Comparison of ENCODE assay signal across 22 mouse cellular contexts in the genomic region with DNA sequence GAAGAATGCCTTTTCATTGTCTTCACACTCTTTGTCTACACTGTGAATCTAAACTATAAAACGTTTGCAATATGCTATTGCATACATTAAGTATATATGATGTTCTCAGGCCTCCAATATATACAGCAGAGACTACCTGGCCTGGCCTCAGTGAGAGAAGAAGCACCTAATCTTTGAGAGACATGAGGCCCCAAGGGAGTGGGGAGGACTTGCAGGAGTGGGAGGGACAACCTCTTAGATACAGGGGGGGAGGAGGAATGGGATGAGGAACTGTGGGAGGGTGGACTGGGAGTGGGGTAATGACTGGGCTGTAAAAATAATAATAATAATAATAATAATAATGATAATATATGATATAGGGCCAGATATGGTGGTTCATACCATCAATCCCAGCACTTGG. TPM values are rescaled to one million over a fixed set of nuclear protein-coding genes. Genes with fewer than 3 reads are reported as not detected.
A peak's percentile ranks its signal among the peaks of the same experiment; 100 is the strongest.
DNase-seq lines count a peak whose midpoint lies in the region; ATAC-seq and TF ChIP-seq lines count a peak whose summit lies in the region.
"Had no signal": no experiment of that assay in that cellular context is flagged by ENCODE, and none has a peak within 500 bp of the region (broad histone marks: within the 10 kb centered on the region; RNA-seq: fewer than 3 reads in every experiment).

No protein-coding gene starts in this region.

- peak; percentile 80 for ATAC-seq in liver, embryonic 12.5 days
- ATAC-seq in liver, postnatal 0 days = no peak
- ATAC-seq in liver, embryonic 14.5 days (ENCODE audit: insufficient read depth) = peak; percentile 61; the same call in 1 of the 2 replicates
- ATAC-seq in liver, embryonic 16.5 days (ENCODE audit: low read depth) = 0 out of 2 replicates have a peak, but pooled peaks have one; percentile 37
- no peak for ATAC-seq in midbrain, embryonic 14.5 days (ENCODE audit: low FRiP score, low TSS enrichment)
- ATAC-seq: forebrain, embryonic 14.5 days had no signal

- H3K4me1 ChIP-seq in liver, embryonic 12.5 days = peaks cover 31% of the 10 kb centered on the region
- peaks cover 2% of the 10 kb centered on the region; the same call in 1 of the 2 replicates for H3K4me1 ChIP-seq in liver, postnatal 0 days (ENCODE audit: insufficient read depth)
- H3K4me1 ChIP-seq in liver, embryonic 14.5 days (replicated peaks; ENCODE audit: control insufficient read depth in 2 of 2, insufficient read depth in 2 of 2, low read length in 1 of 2) = peaks cover 5 to 14% of the 10 kb centered on the region in 2 experiments
- peaks cover 5% of the 10 kb centered on the region for H3K4me1 ChIP-seq in liver, embryonic 16.5 days (ENCODE audit: control insufficient read depth, low read depth, low read length)
- H3K4me1 ChIP-seq in midbrain, embryonic 14.5 days (ENCODE audit: control insufficient read depth, insufficient read depth, low read length) = no peaks in the 10 kb centered on the region
- H3K4me1 ChIP-seq: embryonic facial prominence, embryonic 13.5 days; embryonic facial prominence, embryonic 15.5 days; forebrain, embryonic 10.5 days; forebrain, embryonic 12.5 days had no signal

- no peak for TF ChIP-seq EP300 in liver, postnatal 0 days (IDR thresholded peaks at IDR 0.05; ENCODE audit: low read depth)
- TF ChIP-seq EP300 in liver, embryonic 14.5 days (IDR thresholded peaks at IDR 0.05; ENCODE audit: low read depth) = no peak

- no peak overlapping the region for H3K27ac ChIP-seq in liver, embryonic 12.5 days
- H3K27ac ChIP-seq in liver, postnatal 0 days (ENCODE audit: low read depth) = no peak overlapping the region
- no peak overlapping the region for H3K27ac ChIP-seq in liver, embryonic 14.5 days
- H3K27ac ChIP-seq in liver, embryonic 16.5 days (ENCODE audit: low read length) = no peak overlapping the region
- no peak overlapping the region for H3K27ac ChIP-seq in midbrain, embryonic 14.5 days (replicated peaks; ENCODE audit: low read depth, low read length)
- H3K27ac ChIP-seq: embryonic facial prominence, embryonic 13.5 days; embryonic facial prominence, embryonic 15.5 days; forebrain, embryonic 10.5 days; forebrain, embryonic 12.5 days had no signal

- H3K36me3 ChIP-seq in liver, embryonic 12.5 days = no peaks in the 10 kb centered on the region
- H3K36me3 ChIP-seq in liver, postnatal 0 days (replicated peaks; ENCODE audit: insufficient read depth, low read length) = no peaks in the 10 kb centered on the region
- no peaks in the 10 kb centered on the region for H3K36me3 ChIP-seq in liver, embryonic 14.5 days (replicated peaks; ENCODE audit: control insufficient read depth, insufficient read depth, low read depth)
- no peaks in the 10 kb centered on the region for H3K36me3 ChIP-seq in liver, embryonic 16.5 days (ENCODE audit: control insufficient read depth, insufficient read depth)
- no peaks in the 10 kb centered on the region for H3K36me3 ChIP-seq in midbrain, embryonic 14.5 days (ENCODE audit: control insufficient read depth, insufficient read depth, low read length)
- H3K36me3 ChIP-seq: embryonic facial prominence, embryonic 13.5 days; embryonic facial prominence, embryonic 15.5 days; forebrain, embryonic 10.5 days; forebrain, embryonic 12.5 days had no signal

- no peaks in the 10 kb centered on the region; the same call in 1 of the 2 replicates for H3K27me3 ChIP-seq in liver, embryonic 12.5 days (replicated peaks)
- H3K27me3 ChIP-seq in liver, postnatal 0 days (ENCODE audit: insufficient read depth, low read length) = no peaks in the 10 kb centered on the region
- H3K27me3 ChIP-seq in liver, embryonic 14.5 days (ENCODE audit: control insufficient read depth, insufficient read depth, low read length) = no peaks in the 10 kb centered on the region
- H3K27me3 ChIP-seq in liver, embryonic 16.5 days (ENCODE audit: control insufficient read depth, insufficient read depth, low read depth, low read length) = no peaks in the 10 kb centered on the region
- no peaks in the 10 kb centered on the region for H3K27me3 ChIP-seq in midbrain, embryonic 14.5 days (ENCODE audit: control insufficient read depth, insufficient read depth, low read length)
- H3K27me3 ChIP-seq: embryonic facial prominence, embryonic 13.5 days; embryonic facial prominence, embryonic 15.5 days; forebrain, embryonic 12.5 days had no signal

- no peak for DNase-seq in liver, postnatal 0 days
- DNase-seq in liver, embryonic 14.5 days (ENCODE audit: low read depth in 3 of 3, low spot score in 3 of 3) = no peak
- DNase-seq in midbrain, embryonic 14.5 days = no peak
- DNase-seq in heart, adult 18-20 months = no peak
- DNase-seq: adrenal gland, adult 2 months; adrenal gland, postnatal 10 days; adrenal gland, postnatal 25 days; cerebellum, adult 11 months; cerebellum, adult 18-20 months; cerebellum, adult 8-10 months; cerebellum, adult 9-11 months; cerebellum, postnatal 14 days; cerebellum, postnatal 36 days; embryo, embryonic 11 days had no signal

- no peak overlapping the region for H3K9ac ChIP-seq in liver, embryonic 12.5 days
- H3K9ac ChIP-seq in liver, postnatal 0 days (replicated peaks) = no peak overlapping the region
- H3K9ac ChIP-seq in liver, embryonic 14.5 days (replicated peaks) = no peak overlapping the region
- H3K9ac ChIP-seq in liver, embryonic 16.5 days (ENCODE audit: low read depth, low read length) = no peak overlapping the region
- H3K9ac ChIP-seq in midbrain, embryonic 14.5 days (replicated peaks; ENCODE audit: low read length) = no peak overlapping the region
- H3K9ac ChIP-seq: embryonic facial prominence, embryonic 13.5 days; embryonic facial prominence, embryonic 15.5 days; forebrain, embryonic 12.5 days had no signal

- H3K4me2 ChIP-seq in liver, embryonic 12.5 days = no peak overlapping the region
- no peak overlapping the region for H3K4me2 ChIP-seq in liver, postnatal 0 days (ENCODE audit: low read depth, low read length)
- H3K4me2 ChIP-seq in liver, embryonic 14.5 days (ENCODE audit: low read depth) = no peak overlapping the region
- no peak overlapping the region for H3K4me2 ChIP-seq in liver, embryonic 16.5 days (ENCODE audit: low read depth, low read length)
- H3K4me2 ChIP-seq in midbrain, embryonic 14.5 days (ENCODE audit: low read length) = no peak overlapping the region
- H3K4me2 ChIP-seq: embryonic facial prominence, embryonic 13.5 days; embryonic facial prominence, embryonic 15.5 days; forebrain, embryonic 12.5 days had no signal

- TF ChIP-seq CTCF in liver, postnatal 0 days (IDR thresholded peaks at IDR 0.05; ENCODE audit: low read depth) = no peak
- TF ChIP-seq CTCF in liver, embryonic 14.5 days (IDR thresholded peaks at IDR 0.05; ENCODE audit: low read depth) = no peak

- 27% methylated on average over 1 of the region's 1 CpGs for WGBS in liver, embryonic 12.5 days (ENCODE audit: insufficient replicate concordance)
- 36% methylated on average over 1 of the region's 1 CpGs for whole genome bisulfite sequencing in liver, postnatal 0 days (ENCODE audit: insufficient replicate concordance)
- 22% methylated on average over 1 of the region's 1 CpGs for WGBS in liver, embryonic 14.5 days (ENCODE audit: insufficient replicate concordance)
- 35% methylated on average over 1 of the region's 1 CpGs for WGBS in liver, embryonic 16.5 days (ENCODE audit: insufficient replicate concordance)
- 51% methylated on average over 1 of the region's 1 CpGs for WGBS in midbrain, embryonic 14.5 days

- H3K9me3 ChIP-seq in liver, embryonic 12.5 days (replicated peaks) = no peaks in the 10 kb centered on the region
- no peaks in the 10 kb centered on the region for H3K9me3 ChIP-seq in liver, postnatal 0 days (ENCODE audit: low read length)
- no peaks in the 10 kb centered on the region for H3K9me3 ChIP-seq in liver, embryonic 14.5 days (ENCODE audit: control insufficient read depth, low read length)
- H3K9me3 ChIP-seq in liver, embryonic 16.5 days (replicated peaks; ENCODE audit: control insufficient read depth, low read length) = no peaks in the 10 kb centered on the region
- H3K9me3 ChIP-seq in midbrain, embryonic 14.5 days (ENCODE audit: control insufficient read depth, low read length) = no peaks in the 10 kb centered on the region
- H3K9me3 ChIP-seq: embryonic facial prominence, embryonic 13.5 days; embryonic facial prominence, embryonic 15.5 days; forebrain, embryonic 10.5 days; forebrain, embryonic 12.5 days had no signal

- H3K4me3 ChIP-seq in liver, embryonic 12.5 days = no peak overlapping the region
- no peak overlapping the region for H3K4me3 ChIP-seq in liver, postnatal 0 days (ENCODE audit: low read depth, low read length)
- no peak overlapping the region for H3K4me3 ChIP-seq in liver, embryonic 14.5 days (ENCODE audit: insufficient read depth in 1 of 2, low read depth in 2 of 2, low read length in 2 of 2)
- no peak overlapping the region for H3K4me3 ChIP-seq in liver, embryonic 16.5 days (ENCODE audit: low read depth, low read length)
- no peak overlapping the region for H3K4me3 ChIP-seq in midbrain, embryonic 14.5 days (replicated peaks; ENCODE audit: low read depth, low read length)
- H3K4me3 ChIP-seq: embryonic facial prominence, embryonic 13.5 days; embryonic facial prominence, embryonic 15.5 days; erythroblast, embryonic 14.5 days; forebrain, embryonic 10.5 days; forebrain, embryonic 12.5 days had no signal

RNA-seq across cellular contexts. Expression of a gene that starts 9.4 kb away (rescaled TPM):
- polyA plus RNA-seq in liver, embryonic 12.5 days (2016; fragmentation: Nextera tagmentation; extraction: Ambion mirVana) = 236 and 238 TPM in 2 replicates
- polyA plus RNA-seq in liver, postnatal 0 days (2015; fragmentation: Nextera tagmentation; extraction: Ambion mirVana) = 198 and 204 TPM in 2 replicates
- 38.7 and 68.1 TPM in 2 replicates for polyA plus RNA-seq in liver, embryonic 14.5 days (2012; rRNA removed)
- 220 and 227 TPM in 2 replicates for polyA plus RNA-seq in liver, embryonic 14.5 days (2014; fragmentation: Nextera tagmentation; extraction: Ambion mirVana)
- 134 and 173 TPM in 2 replicates for polyA plus RNA-seq in liver, embryonic 16.5 days (2015; fragmentation: Nextera tagmentation; extraction: Ambion mirVana)
- polyA plus RNA-seq in midbrain, embryonic 14.5 days (2014; fragmentation: Nextera tagmentation; extraction: Ambion mirVana) = 83.1 and 85.1 TPM in 2 replicates
- 10 to 100 TPM; 50.8 to 69.5 TPM for total RNA-seq in heart, adult 18-20 months (2021)

Comparison
In these comparisons a context has a peak if more than half of its experiments do, and no peak if none do; other contexts are left out.
1. ATAC-seq: peak in liver, embryonic 12.5 days (single experiment), liver, embryonic 14.5 days (single experiment) and liver, embryonic 16.5 days (single experiment); none in liver, postnatal 0 days (single experiment) and midbrain, embryonic 14.5 days (single experiment).